Mouse (Mus musculus) neural tube, embryonic 10.5 days (tissue): ENCODE results near the gene Ncoa7.

Source experiments
- DNase-seq: peaks from one replicate; pipeline ENCODE4 v3.0.0-alpha.2; 2017; ENCODE audit warnings: low spot score; ENCODE audit errors: extremely low spot score

Gene Ncoa7

DNA sequence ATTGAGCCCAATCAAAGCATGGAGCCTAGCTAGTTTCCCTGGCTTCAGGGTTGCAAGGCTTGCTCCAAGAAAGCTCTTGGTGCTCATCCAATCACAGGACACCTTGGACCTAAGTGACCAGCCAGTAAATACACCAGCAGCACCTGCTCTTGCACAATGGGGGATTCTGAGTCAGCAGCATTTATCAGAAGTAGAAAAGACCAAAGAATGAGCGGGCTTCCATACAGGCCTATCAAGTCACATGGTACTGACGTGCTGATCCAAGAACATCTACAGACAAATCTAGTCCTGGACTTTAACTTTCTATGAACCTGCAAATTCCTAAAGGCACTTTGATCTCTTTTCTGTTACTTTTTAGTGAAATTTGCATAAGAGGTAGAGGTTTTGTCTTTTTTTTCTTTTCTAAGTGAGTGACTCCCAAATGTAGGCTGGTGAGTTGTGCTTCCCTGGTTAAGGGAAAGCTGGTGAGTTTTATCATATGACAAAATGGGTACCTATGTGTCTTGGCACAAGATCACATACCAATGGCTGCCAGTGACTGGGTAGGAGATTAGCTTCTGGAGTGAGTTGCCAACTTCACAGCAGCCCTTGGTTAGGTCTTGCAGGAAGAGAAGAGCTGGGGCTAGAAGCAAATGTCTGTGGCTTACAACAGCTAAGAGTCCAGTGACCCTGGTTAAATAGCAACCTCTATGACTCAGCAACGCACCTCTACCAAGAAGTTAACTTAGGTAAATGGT, 57.7 kb downstream of the Ncoa7 start:
- DNase-seq: no peak

GRCm38 (mm10) chr10:30743275-30743674, 59.9 kb downstream of the Ncoa7 start:
- no peak for DNase-seq

GRCm38 (mm10) chr10:30738403-30738802, 64.7 kb downstream of the Ncoa7 start:
- no peak for DNase-seq

- DNase-seq: no peak
Observed at GRCm38 (mm10) chr10:30737323-30737722, 65.8 kb downstream of the Ncoa7 start.

- no peak for DNase-seq
Observed at GRCm38 (mm10) chr10:30733148-30733785, 69.9 kb downstream of the Ncoa7 start.

GRCm38 (mm10) chr10:30731321-30731914, 71.7 kb downstream of the Ncoa7 start:
- DNase-seq: no peak

GRCm38 (mm10) chr10:30730791-30731190, 72.3 kb downstream of the Ncoa7 start:
- DNase-seq: no peak

DNA sequence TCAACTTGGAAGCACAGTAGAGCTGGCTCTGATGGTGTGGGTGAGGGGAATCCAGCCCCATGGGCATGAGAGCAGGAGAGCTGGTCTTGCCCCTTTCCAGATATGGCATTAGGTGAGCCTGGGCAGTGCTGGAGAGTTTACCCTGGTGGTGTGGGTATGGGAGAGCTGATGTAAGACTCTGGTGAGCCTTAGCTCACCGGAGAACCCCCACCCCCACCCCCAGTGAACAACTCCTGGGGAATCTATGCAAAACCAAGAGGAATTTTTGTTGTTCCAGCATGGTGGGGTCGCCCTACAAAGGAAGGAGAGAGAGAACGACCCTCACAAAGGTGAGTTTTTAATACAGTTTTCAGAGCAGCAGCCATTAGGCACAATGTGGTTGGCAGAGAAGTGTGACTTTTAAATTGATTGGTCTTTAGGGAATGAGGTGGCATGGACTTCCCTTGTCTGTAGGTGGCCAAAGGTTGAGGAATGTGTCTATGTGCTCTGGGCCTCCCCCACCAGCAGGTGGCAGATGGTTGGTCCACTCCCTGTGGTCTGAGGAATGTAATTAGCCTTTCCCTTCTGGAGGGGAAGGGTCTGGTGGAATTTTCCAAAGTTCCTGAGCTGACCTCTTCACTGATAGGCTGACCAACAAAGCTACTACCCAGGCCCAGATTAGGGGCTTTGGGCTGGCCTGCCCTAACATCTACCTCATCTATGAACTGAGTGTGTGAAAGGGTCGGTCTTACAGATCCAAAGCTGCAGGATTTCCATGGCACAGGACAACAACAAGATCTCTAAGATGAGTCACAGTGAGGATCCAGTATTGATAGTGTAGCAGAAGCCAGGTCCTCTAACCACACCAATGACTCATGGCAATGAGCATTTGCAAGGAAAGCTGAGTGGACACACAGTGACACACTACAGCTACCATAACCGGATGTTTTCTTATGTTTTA, 73.7 kb downstream of the Ncoa7 start:
- no peak for DNase-seq

DNA sequence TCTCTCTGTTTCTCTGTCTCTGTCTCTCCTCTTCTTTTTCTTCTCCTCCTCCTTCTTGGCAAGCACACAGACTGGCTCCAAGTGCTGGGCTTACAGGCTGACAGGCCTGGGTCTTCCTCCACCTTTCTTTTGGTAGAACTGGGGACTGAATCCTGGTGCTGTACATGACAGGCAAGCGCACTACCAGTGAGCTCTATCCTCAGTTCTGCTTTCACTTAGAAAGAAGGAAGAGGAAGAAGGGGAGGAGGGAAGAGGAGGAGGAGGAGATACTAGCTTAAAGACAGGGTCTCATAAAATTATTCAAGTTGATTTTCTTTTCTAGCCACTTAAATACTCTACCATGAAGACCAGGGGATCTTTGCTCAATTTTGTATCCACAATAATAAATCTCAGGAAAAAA, 80.1 kb downstream of the Ncoa7 start:
- no peak for DNase-seq

- DNase-seq: no peak
Observed at GRCm38 (mm10) chr10:30720556-30720955, 82.6 kb downstream of the Ncoa7 start.

GRCm38 (mm10) chr10:30719947-30720346, 83.2 kb downstream of the Ncoa7 start:
- DNase-seq: no peak

DNA sequence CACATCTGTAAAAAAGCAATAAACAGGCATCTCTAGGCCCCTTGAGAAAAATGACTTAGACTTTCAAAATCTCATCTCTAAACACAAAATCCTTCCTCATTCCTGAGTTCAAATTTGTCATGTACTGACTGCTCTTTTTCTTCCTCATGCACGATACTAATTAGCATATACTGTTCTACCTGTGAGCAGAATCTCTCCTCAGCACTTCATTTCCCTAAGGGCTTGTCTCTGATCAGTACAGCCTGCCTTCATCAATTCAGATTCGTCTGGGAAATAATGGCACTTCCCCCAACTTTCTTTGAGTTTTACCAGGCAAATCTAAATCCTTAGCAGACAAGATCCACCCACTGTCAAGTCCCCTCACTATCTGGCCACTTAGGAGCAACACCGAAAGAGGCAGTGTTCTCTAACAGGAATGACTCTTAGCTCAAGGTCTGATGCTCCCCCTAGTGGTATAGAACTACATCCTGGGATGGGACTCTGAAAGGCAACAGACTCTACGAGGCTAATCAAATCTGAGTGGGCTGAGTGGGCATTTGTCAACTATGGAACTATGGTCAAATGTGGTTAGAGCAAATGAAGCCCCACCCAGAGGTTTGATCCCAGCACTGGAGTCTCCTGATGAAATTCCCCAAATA, 84.3 kb downstream of the Ncoa7 start:
- peak; percentile 27 for DNase-seq

GRCm38 (mm10) chr10:30716171-30716570, 87.0 kb downstream of the Ncoa7 start:
- DNase-seq: no peak

- no peak for DNase-seq
Observed at GRCm38 (mm10) chr10:30712540-30712939, 90.6 kb downstream of the Ncoa7 start.

DNA sequence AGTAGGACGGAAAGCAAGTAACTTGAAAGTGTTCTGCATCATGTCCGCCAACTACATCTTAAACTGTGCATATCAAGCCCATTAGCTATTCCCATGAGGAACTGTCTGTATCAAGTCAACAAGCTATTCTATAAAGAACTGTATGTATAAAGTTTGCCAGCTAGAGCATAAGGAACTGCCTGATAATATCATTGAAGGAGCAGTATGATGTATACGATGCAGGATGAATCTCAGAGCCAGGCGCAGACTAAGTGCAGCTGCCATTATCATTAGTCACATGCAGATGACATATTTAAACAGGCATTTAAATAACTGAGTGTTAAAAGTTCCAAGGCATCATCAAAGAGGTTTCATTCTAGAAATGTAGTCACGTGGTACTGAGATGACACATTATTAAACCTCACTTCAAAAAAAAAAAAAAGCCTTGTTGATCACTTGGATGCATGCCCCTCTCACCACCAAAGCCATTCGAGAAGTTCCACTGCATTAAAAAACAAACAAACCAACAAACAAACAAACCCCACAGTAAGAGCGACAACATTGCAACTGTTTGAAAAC, 93.2 kb downstream of the Ncoa7 start:
- no peak for DNase-seq

- DNase-seq: no peak
Observed at GRCm38 (mm10) chr10:30708039-30708438, 95.1 kb downstream of the Ncoa7 start.

DNA sequence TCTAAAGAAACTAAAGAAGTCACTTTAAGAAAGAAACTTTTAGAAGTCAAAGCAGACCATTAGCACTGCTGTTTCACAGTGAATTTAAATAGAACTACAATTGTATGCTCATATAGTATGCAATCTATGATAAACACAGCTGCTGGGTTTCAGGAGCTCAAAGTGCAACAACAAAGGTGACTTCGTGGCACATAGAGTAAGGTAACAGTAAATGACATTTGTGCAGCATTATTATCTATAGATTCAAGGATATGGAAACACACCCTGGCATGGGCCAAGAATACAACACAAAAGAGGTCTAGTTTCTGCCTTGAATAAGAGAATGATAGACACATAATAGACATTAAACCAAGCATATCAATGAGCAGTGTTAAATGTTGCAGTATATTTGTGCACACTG, 100.5 kb downstream of the Ncoa7 start:
- no peak for DNase-seq

- DNase-seq: no peak
Observed at GRCm38 (mm10) chr10:30686862-30687261, 116.3 kb downstream of the Ncoa7 start.

GRCm38 (mm10) chr10:30683449-30683848, 119.7 kb downstream of the Ncoa7 start:
- no peak for DNase-seq

DNA sequence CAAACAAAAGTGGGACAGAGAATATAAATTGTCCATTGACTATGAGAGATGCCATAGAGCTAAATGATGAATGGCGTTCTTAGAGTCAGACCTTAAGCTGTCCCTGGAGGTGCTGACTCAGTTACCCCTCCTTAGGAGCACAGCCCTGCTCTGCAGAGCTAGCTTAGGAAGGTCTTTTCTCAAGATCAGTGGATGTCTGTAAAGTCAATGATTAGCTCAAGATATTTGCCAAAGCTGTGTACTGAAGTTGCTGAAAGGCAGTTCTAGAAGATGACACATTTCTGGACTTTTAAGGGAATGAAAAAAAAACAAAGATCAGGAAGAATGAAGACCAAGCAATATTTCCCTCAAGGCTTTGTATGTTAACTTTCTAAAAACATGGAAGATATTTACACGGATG, 123.4 kb downstream of the Ncoa7 start:
- DNase-seq: no peak

- no peak for DNase-seq
Observed at GRCm38 (mm10) chr10:30678051-30678450, 125.1 kb downstream of the Ncoa7 start.
